Mouse (Mus musculus): ENCODE results near the gene Ccl11.

Gene Ccl11

DNA sequence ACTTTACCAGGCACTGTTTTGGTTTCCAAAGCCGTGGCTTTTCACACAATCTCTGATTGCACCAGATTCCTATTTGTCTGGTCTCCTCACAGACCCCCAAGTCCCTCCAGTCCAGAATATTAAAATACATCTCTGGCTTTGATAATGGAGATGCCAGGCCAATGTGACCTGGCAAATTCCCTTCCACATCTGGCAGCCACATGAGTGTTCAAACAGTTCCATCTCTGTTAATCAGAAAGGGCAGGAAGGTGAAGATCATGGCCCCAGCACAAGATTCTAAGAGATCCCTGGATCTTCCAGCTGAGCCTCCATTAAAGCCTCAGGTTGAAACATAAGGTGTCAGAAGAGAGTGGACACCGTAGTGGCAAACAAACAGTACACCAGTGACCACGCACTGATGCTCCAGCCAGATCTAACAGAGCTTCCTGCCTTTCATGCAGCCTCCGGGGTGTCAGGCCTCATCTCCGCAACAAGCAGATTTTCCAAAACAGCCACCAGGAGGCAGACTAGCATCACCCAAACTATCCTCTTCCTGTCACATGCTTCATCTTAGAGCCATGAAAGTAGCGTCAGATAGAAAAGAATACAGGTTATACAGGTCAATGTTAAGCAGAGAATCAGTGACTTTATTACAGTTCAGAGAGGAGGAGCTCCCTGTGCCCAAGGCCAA, 9.7 kb upstream of the Ccl11 start:
- no peak for DNase-seq (ENCODE audit: low read depth, low spot score)

DNA sequence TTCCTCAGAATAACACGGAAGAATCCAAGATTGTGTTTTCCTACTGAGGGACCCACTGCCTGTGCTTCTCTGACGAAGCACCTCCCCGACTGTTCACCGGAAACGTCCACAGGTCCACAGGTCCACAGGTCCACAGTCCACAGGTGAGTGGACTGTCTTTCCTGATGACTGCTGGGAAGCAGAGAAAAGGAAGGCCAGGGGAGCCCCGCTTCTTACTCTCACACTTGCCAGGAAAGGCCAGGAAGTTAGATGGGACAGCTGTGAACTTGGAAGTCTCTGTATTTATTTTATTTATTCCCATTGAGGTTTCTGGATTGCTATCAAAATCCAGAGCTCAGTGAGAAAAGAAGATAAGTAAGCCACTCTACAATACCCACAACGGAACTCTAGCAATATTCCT, 3.8 kb upstream of the Ccl11 start:
- DNase-seq (ENCODE audit: low read depth, low spot score) = no peak

DNA sequence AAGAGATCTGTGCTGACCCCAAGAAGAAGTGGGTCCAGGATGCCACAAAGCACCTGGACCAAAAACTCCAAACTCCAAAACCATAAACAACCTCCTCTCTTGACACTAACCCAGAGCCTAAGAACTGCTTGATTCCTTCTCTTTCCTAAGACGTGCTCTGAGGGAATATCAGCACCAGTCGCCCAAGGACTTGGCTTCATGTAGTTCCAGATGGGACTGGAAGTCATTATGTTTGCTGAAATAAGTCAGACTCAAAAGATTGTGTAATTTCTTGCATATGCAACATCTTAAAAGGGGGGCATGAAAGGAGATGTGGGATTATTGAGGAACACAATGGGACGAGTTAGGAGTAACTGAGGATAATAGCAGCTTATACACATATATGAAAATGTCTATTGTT, 4.6 kb downstream of the Ccl11 start:
- DNase-seq (ENCODE audit: low read depth, low spot score) = no peak

DNA sequence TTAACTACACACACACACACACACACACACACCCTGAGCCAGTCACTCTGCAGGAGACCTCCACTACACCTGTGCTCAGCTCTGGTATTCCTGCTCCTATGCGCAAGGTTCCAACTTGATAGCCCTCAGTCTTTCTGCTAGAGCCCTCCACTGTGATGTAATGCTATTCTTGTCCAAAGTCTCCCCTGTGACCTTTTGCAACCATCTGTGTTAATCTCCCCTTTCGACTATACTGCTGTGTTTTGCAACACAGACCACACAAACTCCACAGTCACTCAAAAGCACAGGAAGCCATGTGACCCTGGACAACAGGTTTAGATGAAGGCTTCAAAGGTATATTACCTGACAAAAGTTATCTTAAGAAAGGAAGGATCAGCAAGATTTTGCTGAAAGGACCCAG, 5.8 kb downstream of the Ccl11 start:
- DNase-seq (ENCODE audit: low read depth, low spot score) = no peak

DNA sequence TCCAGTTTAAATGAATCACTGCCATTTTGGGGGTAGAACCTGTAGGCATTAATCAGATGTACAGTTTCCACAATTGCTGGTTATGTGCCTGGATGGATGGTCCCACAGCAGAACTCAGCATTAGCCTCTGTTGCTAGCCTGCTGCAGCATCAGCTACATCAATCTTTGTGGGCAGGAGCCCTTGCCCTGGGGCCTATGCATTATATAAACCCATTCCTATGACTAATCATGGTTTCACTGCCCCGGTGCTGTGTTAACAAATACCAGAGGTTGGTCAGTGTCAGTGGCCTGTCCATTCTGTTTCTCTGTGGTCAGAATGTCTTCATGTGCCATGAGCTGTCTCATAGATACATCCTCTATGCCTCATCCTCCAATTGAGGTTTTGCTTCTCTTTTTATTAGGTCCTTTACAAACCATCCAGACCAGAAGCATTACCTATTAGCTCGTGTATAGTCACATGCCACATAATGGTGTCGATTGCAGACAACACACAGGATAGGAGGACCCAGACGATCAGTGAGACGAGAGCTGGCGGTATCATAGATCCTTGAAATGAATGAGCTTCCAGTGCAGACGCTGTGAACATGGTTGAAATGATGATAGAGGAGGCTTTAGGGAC, 9.4 kb downstream of the Ccl11 start:
- no peak for DNase-seq (ENCODE audit: low read depth, low spot score)

DNA sequence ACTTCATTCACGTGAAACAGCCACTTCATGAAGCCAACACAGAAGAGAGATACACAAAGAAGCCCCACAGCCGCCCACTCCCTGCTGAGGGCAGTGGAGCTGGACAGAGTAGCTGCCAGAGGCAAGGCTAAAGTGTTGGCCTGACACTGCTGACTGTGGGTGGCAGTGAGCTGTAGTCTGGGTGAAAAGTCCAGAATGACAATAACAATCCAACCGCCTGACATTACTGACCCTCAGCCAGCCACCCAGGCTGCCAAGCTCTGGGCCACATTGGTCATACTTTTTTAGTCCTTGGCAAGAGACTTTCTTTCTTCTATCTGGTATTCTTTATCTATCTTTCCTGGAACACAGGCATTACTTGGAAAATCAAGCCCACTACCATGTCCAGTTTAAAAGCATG, 13.5 kb downstream of the Ccl11 start:
- no peak for DNase-seq (ENCODE audit: low read depth, low spot score)

DNA sequence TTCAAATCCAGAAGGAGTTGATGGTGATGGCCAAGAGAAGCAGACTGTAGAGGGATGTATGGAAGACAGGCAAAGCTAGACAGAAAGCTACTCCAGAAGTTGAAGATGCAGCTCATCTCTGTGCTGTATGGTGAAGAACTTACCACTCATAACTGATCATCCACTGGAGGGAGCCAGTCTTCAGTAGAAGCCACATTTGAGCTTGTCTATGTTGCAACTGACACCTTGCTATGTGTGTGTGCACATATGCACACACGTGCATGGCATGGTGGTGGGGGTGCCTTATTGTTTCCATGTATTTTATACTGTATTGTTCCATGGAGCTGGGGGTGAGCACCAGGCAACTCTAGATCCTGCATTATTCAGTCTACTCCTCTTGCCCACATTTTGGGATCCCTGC, 14.8 kb downstream of the Ccl11 start:
- DNase-seq (ENCODE audit: low read depth, low spot score) = no peak

DNA sequence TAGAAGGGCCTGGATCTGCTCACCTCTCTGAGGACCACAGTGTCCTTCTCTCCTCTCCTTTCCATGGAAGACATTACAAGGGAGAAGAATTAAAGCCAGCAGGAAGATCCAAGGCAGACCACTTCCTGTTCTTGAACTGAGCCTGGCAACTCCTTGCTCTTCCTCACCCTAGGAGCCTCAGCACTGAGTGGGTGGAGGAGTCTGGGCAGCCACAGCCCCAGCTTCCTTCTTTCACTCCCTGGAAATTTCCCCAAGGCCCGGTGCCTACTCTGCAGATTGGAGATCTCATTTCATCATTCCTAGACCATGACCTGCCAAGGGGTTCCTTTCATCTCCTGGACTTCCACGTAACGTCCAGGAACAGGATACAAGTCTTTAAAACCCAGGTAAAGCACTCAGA, 15.4 kb downstream of the Ccl11 start:
- DNase-seq (ENCODE audit: low read depth, low spot score) = no peak

DNA sequence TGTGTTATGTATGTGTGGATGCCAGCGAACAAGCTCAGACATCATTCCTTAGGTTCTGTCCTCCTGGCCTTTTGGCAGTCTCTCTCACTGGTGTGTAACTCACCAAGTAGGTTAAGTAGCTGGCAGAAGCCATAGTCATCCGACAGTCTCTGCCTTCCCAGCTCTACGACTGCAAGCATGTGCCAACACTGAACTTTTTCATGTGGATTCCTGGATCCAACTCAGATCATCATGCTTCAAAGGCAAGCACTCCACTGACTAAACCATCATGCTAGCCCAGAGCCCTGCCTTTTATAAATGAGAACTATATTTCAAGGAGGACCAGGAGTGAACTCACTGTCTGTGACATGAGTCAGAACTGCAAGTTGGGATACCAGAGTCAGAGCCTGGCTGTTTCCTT, 16.1 kb downstream of the Ccl11 start:
- DNase-seq (ENCODE audit: low read depth, low spot score) = no peak

DNA sequence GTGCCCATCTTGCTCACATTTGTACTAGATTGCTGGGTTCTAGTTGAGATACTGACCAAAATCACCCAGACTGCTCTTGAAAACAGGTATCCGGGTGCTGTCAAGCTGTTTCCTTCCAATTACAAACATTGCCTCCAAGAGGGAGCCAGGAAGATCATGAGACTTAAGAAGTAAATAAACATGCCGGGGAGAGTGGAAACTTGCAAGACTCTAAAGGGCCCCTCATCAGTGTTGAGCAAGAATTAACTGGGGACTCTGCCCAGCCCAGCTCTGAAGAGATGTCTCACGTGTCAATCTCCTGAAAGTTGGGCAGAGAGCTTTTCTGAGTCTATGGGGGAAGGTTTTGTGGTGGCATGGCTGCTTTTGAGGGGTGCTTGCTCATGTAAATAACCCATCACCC, 19.4 kb downstream of the Ccl11 start:
- DNase-seq (ENCODE audit: low read depth, low spot score) = no peak

DNA sequence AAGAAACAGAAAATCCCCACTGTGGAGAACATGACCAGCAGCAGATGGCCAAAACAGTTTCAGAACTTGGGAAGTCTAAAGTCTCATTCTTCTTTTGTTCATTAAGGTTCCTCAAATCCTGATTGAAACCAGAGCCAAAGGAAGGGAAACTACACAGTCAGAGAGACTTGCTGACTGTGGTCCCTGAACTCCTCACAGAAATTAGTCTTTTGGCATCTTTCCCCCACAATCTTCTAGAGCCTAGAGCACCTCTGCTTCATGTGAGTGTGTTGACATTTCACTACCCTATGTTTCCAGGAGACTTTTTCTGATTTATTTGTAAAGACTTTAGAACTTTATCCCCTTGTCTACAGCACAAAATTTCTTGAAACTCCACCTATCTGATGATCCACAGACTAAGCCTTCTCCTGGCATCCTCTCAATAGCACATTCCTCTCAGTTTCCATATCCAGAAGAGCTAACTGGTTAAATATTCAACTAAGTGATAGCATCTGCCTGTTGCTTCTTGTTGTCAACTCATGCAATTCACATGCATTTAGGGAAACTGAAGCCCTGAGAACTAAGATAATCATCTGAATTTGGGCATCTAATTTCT, 20.6 kb downstream of the Ccl11 start:
- no peak for DNase-seq (ENCODE audit: low read depth, low spot score)

DNA sequence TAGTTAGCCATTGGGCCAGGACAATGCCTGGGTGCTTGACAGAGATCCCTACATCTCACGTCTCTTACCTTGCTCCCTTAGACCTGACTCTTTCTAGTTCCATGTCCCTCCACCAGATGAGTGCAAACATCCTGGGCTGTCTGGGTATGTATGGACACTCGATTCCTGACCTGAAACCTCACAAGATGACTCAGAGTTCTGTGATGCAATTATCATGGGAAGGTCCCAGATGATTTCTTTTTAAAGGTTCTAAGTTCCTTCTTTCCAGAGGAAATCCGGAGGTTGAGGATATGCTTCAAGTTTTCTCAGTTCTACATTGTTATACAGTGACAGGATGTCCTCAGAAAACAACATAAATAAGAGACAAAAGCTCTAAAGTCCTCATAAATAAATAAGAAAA, 23.2 kb downstream of the Ccl11 start:
- no peak for DNase-seq (ENCODE audit: low read depth, low spot score)

DNA sequence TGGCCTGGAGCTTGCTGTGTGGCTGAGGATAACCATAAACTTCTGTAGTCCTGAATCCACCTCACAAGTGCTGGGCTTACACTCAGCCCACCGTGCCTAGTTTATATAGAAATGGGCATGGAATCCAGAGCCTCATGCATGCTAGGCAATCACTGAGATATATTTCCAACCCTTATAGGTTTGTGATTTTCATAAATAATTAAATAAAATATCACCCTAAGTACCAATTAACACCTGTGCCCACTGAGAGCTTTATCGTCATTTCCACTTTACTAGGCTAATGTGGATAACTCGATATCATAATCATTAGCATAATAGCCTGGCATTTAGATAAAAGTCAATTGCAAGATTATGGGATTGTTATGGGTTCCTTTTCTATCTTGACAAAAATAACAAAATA, 26.7 kb downstream of the Ccl11 start:
- no peak for DNase-seq (ENCODE audit: low read depth, low spot score)

DNA sequence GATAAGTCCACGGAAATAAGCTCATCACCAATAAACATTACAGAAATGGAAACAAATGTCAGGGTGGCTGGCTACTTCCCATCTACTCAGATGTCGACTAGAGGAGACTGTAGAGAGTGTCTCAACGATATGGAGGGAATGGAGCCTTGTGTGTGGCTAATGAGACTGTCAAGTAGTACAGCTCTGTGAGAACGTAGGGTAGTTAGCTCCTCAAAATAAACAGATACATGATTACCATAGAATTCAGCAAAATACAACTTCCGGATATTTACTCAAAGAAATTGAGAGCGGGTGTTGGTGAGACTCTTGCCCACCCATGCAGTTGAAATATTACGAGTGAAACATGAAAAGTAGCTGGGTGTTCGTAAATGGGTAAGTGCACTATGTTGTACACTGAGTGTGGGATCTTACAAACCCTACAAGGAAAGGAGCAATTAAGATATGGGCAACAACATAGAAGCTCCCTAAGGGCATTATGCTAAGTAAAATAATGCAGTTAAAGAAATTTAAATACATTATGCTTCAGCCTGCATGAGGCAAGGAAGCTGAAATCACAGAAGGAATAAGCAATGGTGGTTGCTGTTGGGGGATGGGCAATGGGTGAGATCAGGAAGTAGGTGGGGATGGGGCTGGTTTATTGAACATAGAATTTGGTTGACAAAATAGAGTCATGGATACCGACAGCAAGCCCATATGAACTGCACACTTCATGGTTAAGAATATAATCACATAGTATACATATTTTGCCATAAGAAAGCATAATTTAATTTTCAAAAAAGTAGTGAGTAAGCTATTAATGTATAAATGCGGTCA, 42.1 kb downstream of the Ccl11 start:
- DNase-seq (ENCODE audit: low read depth, low spot score) = no peak

DNA sequence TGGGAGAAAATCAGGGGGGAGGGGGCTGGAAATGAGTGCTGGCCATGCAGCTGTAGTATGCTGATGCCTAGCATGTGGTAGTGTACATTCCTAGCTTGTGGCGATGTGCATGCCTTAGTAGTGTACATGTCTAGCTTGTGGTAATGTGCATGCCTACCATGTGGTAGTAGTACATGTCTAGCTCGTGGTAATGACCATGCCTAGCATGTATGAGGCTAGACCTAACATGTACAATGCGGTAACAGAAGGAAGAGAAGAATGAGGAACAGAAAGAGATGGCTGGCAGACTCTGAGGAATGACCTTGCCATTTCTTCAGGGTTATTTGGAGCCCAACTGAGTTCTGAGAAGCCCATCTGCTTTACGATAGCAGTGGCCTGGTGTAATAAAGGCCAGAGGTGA, 43.5 kb downstream of the Ccl11 start:
- DNase-seq (ENCODE audit: low read depth, low spot score) = no peak

DNA sequence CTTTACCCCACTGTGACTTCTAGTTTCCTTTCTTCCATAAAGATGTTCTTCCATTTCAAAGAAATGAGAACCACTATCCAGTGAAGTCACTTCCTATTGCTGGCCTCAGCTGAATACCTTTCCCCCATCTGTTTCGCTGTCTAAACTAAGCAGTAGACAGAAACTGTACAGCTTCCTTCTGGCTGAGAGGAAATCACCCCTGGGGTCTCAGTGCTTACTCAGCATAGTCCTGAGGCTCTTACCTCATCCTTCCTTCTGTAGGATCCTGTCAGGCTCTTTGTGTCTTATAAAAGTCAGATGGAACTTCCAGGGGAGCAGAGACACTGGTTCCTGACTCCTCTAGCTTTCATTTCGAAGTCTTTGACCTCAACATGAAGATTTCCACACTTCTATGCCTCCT, 43.9 kb downstream of the Ccl11 start, which contains the start of gene Ccl12:
TSS of gene Ccl12 (plus strand) at position 317 of the 400 bp plus-strand sequence.
- no peak for DNase-seq (ENCODE audit: low read depth, low spot score)

DNA sequence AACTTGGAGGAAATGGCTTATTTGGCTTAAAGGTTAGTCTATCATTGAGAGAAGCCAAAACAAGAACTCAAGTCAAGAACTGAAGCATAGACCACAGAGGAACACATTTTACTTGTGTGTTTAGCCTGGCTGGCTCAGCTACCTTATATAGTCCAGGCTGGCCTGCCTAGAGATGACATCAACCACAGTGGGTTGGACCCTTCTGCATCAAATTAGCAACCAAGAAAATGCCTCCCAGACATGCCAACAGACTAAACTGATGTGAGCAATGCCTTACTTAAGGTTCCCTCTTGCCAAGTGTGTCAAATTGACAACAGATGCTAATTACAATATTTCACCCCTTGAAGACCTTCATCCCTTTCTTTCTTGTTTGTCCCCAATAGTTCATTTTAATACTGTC, 52.0 kb downstream of the Ccl11 start:
- no peak for DNase-seq (ENCODE audit: low read depth, low spot score)

DNA sequence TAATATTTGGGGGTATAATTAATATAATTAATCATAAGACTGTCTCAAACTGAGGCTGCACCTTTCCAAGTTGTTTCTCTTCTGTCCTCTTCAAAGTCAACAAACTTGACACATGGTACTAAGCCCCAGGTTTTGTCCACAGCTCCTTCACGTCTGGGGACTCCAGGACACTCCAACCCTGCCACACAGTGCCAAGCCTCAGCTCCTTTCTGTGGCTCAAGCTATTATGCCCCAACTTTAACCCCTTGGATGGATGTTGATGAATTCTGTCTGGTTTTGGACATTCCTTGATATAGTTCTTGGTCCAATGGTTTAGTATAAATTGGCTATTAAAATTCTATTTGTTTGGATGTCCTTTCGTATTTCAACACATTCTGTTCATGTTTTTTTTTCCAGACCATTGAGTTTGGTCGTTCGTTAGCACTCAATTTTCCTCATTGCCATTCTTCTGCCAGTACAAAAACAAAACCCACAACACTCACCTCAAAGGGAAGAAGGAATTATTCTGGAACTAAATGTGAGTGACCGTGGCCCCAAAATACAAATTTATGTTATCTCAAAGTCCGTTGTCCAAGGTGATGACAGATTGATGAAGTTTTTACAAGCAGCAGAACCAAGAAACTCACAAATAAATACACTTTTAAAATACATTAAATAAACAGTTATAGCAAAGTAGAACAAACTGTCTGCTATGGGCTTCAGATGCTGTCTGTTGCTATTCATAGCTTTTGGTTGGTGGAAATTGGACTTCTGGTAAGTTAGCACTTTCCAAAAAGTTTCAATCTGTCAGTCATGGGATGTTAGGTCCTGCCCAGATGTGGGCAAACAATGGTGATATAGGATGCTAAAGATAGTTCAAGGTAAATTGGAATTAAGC, 53.0 kb downstream of the Ccl11 start:
- DNase-seq (ENCODE audit: low read depth, low spot score) = no peak

Data from c-Kit-negative CD71-positive TER-119-positive erythroid progenitor cells, embryonic 14.5 days (primary cell).